Mouse (Mus musculus): ENCODE results near the gene Hes1.
"Not testable (repeated sequence)": the region's sequence is repeated elsewhere in the genome, so short reads cannot be mapped to it uniquely, and the experiment has no call there.

Gene Hes1

DNA sequence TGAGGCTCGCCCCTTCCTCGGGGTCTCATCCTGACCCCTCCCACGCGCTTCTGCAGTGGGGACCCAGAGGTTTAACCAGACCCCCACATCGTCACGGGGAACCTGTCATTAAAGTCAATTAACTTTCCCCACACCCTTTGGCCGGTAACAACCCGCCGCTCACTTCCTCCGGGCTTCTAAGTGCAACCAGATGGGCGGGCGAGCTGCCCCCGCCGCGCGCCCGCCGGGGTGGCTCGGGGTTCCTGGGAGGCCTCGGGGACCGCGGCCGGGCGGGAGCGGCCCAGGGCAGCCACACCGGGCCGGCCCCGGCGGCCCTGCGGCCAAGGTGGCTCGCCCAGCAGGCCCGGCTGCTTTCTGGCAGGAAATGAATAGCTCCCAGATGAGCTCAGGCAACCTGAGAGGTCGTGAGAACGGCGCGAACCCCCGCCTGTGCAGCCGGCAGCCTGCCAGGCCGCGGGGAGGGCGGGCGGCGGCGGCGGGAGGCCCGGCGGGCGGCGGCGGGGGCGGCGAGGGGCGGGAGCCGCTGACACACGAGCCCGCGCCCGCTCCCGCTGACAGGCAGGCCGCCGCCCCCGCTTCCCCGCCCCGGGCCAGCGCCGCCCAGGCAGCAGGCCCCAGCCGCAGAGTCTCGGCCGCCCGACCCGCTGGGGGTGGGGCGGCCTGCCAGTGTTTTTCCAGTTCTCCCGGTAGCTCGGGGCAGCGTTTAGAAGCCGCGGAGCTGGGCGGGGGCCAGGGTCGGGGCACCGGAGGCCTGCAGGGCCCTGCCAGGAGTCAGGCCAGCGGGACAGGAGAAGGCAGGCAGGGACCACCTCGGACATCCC, 6.0 kb downstream of the Hes1 start:
- peak; percentile 59 to 65 for DNase-seq (ENCODE audit: low spot score in 2 of 2)

DNA sequence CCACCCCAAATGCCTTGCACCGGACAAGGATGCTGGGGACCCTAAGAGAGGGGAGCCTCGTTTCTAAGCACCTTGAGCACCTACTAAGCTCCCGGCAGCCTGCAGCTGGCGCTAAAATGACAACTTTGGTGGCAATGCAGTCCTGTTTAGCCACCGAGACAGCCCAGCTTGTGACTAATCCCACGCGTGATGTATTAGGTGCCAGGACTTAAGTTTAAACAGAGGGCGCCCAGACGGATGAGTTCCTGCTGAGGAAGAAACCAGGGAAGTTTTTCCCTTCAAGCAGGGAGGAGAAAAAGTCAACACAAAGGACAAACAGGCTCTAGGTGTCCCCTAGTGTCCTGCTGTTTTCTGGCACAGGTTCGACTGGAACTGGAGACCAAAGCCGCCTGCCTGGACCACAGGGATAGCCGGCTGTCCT, 6.6 kb downstream of the Hes1 start:
- DNase-seq (ENCODE audit: low spot score in 2 of 2): no peak

DNA sequence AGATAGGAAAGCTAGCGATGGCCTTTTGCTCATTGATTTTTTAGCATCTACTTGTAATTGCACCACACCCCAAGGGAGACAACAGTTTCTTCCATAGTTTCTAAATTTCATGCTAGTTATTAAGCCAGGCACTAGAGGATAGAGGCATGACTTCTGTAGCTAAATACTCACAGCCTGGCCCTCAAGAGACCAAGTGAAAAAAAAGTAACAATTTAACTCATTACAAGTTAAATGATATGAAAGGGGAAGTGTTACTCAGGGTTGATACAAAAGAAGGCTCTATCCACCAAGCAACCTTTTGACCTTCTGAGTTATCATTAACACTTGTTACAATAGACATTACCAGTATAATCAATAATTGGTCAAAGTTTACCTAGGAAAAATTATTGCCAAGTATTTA, 9.1 kb downstream of the Hes1 start:
- no peak for DNase-seq (ENCODE audit: low spot score in 2 of 2)

DNA sequence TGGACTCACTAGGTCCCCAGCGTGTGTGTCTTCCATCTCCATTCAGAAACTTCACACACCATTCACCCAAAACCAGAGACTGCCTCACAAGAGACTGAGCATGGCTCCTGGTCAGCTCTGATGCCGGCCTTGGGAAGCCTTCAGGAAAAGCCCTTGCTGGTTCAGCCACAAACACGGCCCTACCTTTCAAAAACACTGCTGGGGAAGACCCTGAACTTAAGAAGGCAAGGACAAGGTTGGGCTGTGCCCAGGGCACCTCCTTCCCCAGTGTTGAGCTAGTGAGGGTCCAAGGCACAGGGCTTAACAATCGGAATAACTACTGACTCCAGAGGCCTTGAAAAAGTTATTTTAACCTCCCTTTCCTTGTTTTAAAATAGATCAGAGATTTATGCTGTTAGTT, 17.3 kb downstream of the Hes1 start:
- no peak for DNase-seq (ENCODE audit: low spot score in 2 of 2)

DNA sequence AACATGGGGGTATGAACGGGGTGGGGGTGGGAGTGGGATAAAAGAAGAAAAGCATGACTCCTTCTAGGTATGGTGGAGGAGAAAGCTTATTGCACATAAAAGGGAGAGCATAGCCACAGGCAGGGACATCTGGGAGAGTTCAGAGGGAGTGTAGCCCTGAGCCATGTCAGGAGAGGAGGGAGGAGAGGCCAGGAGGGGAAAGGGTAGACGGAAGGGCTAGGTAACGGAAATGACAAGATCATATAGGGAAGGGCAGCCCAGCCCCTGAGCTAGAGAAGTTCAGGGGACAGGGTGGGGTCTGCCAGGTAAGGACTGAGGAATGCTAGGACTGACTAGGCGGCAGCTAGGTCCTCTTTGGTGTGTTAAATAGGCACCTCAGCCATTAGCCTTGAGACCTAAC, 17.8 kb downstream of the Hes1 start:
- no peak for DNase-seq (ENCODE audit: low spot score in 2 of 2)

DNA sequence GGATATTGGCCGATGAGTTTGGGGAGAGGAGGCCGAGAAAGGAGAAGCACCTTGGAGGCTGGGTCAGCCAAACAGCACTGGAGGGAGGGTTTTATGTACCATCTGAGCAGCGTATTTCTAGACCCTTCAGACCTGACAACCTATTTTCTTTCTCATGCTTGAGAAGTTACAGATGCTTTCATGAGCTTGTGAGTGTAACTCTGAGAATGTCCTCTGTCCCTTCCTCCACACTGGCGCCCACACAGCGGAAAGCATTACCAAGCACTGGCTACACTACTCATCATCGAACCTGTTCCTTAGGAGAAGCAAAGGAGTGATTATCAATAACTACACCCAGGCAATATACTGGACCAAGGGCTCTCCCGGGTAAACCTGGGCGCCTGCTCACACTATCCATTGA, 18.8 kb downstream of the Hes1 start:
- DNase-seq (ENCODE audit: low spot score in 2 of 2): no peak

DNA sequence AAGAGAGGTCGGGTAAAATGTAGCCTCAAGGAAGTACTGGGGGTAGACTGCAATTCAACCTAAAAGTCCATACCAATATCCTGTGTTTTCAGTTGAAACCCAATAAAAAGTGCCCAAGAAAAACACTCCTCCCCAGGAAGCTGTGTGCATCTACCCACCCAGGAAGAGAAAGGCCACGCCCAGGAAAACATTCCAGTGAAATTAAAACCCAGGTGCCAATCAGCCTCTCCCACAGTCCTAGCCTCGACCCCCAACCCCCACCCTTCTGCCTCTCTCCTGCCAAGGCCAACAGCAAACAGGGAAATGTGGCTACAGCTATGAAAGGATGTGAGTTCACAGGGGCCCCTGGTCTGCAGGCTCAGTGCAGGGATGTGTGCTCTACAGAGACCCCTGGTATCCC, 19.4 kb downstream of the Hes1 start:
- DNase-seq (ENCODE audit: low spot score in 2 of 2): no peak

DNA sequence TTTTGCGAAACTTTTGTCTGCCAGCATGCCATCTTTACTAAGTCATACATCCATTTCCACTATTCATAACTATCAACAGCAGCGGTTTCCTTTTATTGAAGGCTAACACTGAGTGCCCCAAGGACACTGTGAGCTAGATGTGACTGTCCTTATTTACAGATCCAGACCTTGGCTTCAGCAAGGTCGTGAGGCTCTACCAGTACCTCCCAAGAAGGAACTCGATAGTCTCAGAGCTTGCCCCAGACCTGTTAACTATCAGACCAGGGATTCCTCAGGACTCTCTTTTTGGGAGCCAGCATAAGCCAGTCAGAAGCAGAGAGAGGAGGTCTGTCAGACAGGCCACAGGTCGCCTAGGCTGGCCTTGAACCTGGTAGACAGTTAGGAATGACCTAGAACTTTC, 24.5 kb downstream of the Hes1 start:
- DNase-seq (ENCODE audit: low spot score in 2 of 2): no peak

DNA sequence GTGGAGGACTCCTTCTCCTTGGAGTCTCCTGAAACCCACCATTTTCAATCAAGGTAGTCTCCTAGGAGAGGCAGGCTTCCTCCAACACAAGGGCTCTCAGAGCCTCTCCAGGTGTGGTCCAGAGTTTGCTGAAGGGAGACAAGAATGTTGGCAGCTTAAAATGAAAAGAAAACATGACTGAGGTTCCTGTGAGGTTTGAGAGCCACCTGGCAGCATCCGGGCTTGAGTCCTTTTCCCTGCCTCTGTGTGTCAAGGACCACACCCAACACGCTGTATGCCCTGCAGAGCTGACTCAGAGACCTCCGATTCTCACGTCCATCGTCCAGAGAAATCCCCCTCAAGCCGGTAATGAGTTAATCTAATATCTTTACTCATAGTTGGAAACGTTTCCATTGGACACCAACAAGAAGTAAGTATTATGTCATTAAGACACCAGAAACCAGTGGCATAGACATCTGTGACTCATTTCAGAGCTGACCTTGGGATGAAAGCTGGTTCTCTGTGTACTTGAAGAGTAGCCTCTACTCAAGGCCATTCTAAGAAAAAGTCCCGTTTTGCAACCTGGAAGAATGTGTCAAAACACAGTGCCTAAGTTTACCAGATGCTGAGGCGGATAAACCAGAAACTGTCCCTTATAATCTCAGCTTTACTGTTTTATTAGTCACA, 26.1 kb downstream of the Hes1 start:
- DNase-seq (ENCODE audit: low spot score in 2 of 2): no peak

DNA sequence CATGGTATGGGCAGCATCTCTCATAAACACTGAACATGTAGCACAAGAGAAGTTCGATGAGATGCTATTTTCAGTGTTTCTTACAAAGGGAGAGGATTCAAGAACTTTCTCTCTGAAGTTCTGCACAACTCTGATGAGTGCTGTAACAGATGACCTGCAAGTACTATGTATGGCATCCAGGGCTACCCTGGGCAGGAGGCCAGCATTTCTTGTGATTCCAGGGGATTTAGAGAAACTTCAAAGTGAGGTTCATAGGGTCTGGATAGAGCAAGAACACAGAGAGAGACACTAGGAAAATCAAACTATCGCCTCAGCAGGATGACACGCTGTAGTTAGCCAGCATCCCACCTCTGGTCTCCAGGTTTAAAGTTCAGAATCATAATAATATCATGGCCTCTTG, 31.9 kb downstream of the Hes1 start:
- DNase-seq (ENCODE audit: low spot score in 2 of 2): no peak

DNA sequence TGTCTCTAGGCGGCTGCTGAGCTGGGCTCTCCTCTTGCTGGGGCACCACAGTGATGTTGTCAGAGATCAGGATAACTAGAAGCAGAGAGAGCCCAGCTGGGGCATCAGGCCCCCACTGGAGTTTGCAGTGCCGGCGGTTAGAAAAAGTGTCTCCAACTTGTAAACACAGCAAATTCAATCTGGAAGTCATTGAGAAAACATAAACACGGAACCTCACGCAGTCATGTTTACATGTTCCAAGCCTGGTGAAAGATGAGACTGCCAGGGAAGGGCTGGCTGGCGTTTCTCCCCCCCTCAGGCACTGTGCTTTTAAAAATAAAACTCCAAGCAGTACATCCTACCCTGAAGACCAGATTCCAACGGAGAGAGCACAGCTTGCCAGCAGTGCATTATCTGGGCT, 32.3 kb downstream of the Hes1 start:
- no peak for DNase-seq (ENCODE audit: low spot score in 2 of 2)

DNA sequence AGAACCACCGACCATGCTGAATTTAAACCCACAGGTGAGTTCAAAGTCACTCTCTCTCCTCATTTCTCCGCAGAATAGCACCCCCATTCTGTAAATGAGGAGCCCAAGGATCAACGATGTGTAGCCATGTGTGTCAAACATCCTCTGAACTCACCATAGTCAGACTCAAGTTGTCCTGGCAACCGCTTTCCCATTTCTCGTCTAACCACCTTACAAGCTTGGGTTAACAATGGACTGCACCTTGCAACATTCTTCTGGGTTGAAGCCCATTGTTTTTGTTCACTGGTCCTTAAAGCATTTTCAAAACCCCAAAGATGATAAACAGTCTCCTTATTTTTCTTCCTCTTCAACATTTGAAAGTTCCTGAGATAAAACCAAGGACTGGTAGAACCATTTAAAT, 34.9 kb downstream of the Hes1 start:
- no peak for DNase-seq (ENCODE audit: low spot score in 2 of 2)

DNA sequence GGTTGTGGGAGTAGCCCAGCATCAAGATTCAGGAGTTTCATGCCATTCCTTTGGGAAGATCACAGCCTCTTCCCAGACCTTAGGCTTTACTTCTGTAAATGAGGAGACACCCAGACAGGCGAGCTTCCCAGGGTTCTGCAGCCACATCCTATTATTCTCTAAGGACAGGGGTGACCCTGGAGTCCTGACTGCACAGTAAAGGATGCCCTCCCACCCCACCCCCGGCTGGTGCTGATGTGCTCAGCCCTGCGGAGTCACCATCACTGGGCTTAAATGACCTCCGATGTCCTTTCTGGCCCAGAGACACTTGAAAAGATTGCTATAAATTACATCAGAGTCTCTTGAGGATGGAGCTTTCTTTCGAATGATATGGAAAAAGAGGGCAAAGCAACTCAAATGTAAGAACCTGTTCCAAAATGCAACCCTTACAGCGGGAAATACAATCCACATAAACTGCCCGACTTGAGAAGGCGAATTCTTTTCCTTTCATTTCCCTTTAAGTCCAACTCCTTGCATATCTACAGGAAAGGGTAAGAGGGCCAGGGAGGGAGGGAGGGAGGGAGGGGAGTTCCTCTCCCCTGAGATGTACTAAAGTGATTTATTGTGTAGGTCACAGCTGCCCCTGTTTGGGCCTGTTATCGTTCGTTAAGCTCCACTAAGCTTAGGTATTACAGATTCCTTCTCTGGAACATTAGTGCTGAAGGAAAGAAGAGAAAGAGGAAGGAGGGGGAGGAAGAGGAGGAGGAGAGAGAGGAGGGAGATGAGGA, 38.1 kb downstream of the Hes1 start:
- DNase-seq (ENCODE audit: low spot score in 2 of 2): no peak

DNA sequence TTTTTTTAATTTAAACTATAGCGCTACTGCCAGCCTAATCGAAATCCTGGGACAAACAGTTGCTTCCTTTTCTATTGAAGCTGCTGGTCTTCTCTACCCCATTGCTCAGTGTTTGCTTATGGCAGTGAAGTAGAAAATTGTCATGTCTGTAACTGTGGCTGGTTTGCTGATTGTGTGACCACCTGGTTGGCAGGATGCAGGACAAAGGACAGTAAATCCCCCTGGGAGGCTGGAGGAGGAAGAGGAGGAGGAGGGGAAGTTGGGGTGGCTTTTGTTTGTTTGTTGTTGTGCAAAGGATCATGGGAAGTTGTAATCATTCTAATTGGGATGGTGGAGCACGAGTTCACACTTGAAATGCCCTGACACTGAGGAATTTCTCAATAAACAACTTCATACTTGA, 38.8 kb downstream of the Hes1 start:
- no peak for DNase-seq (ENCODE audit: low spot score in 2 of 2)

DNA sequence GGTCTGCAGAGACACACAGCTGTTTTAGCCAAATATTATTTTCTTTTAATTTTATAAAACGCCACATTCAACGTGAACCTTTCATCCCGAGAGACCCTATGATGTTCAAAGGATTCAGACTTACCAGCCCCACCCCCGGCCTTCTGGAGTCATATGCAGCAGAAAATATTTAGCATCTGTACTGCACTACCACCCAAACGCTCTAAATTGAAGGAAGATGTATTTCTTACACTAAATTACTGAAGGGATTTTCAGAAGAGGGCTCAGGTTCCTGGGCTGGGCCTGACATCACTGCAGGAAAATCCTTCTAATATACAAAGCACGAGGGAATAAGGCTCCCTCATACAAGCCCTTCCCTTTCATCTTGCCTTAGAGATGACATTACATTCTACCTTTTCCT, 39.3 kb downstream of the Hes1 start:
- DNase-seq (ENCODE audit: low spot score in 2 of 2): no peak

DNA sequence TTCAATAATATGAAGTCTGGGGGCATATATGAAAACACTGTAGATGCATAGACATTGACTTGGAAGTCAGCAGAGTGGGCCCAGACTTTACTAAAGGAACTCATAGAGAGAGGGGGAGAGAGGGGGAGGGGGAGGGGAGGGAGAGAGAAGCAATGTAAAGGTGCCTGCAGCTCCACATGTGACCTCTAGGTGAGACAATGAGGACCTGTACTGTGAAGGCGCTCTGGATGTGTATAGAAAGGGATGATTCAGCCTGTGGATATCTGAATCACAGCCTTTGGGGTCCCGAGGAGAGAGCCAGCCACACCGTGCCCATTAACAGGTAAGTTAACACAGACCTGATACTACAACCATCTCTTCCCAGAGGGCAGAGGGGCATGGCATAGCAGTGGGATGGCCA, 40.2 kb downstream of the Hes1 start:
- DNase-seq (ENCODE audit: low spot score in 2 of 2): no peak

DNA sequence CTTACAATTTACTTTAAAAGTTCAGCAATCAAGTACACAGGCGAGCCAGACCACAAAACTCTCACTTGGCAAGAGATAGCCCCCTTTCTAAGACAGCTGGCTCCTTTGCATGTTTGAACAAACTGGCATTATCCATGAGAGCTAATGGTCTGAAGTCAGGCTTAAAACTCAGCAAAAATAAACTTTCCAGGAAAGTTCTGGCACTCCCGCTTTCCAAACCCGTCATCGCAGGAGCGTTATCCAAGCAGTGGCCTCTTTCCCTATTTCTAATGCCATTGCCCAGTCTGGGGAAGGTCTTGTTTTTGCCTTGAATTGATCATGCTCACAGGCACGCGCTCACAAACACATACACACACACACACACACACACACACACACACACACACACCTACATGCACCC, 41.3 kb downstream of the Hes1 start:
- no peak for DNase-seq (ENCODE audit: low spot score in 2 of 2)

DNA sequence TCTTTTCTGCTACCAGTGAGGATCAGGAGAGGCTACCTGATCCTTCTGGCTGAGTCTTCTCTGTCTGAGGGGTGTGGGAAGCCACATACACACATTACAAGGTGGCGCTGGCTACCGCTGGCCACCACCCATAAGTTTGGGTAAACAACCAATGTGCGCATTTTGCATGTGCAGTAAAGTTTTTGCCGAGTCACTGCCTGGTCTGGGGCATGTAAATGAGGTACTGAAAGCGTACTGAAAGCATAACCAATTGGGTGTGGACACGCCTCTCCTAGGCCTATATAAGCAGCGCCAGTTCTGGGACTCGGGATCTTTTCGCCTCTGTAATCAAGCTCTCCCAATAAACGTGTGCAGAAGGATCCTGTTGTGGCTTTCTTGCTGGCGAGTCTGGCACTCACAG, 44.0 kb downstream of the Hes1 start:
- DNase-seq (ENCODE audit: low spot score in 2 of 2): not testable (repeated sequence)

DNA sequence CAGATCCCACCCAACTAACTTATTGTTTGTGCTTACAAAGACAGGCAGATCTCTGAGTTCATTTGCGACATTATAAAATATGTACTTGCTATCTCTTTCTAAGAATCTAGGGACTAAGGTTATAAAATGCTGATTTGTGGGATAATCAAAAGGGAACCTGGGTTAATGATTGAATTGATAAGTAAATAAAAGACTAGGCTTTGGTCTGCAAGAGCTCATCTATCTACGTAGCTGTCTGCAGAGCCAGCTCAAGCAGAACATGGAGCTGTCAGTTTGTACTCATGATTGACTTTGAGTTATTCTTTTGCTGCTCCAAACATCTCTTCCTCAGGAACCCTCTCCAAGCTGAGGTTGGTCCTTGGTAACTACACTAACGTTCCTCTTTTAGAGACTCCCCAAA, 46.3 kb downstream of the Hes1 start:
- DNase-seq (ENCODE audit: low spot score in 2 of 2): no peak

DNA sequence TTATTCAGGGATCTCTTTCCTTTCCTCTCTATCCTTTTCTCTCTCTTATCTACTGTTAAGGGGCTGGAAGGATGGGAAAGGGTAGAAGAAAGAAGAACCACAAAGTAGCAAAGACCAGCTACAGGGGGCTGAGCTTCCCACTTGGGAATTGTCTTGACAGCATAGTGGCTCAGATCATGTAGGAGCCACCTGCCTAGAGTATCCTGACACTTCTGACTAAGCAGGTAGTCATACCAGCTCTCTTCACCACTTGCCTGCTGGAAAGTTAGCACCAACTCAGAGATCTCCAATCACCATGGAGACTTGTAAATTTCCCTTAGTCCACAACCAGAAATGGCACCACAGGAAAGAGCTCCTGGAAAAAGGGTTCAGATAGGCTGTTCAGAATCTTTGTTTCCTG, 46.9 kb downstream of the Hes1 start:
- DNase-seq (ENCODE audit: low spot score in 2 of 2): no peak

DNA sequence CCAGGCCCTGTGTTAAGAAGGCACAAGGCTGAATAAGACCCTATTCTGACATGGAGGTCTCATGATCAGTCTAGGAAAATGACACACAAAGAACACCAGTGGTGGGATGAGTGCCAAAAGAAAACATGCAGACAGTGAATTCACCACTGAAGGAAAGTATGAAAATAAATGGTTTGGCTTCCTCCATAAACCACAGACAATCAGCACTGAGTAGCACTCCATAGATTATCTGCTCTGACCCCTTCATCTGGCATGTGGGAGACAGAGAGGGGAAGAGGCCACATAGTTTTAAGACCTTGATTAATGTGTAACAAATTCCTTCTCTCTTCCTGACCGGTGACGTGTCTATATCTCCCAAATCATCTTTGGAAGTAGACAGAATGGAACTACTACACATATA, 47.4 kb downstream of the Hes1 start:
- no peak for DNase-seq (ENCODE audit: low spot score in 2 of 2)

DNA sequence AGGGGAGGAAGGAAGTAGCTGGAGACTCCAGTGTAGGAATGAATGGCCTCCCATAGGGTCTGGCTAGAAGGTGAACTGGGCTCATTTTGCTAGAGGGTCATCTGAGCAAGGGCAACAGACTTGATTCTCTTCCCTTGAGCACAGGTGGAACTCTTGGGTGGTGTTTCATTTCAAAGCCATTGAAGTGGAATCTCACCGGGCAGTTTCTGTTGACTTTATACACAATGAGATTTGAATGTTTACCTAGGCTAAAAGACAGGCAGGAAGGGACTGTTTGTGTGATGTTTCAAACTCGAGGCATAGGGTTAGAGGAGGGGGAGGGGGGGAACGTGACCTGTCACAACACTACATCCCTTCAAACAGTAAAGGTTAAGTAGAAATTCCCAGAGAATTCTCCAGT, 49.0 kb downstream of the Hes1 start:
- DNase-seq (ENCODE audit: low spot score in 2 of 2): no peak

DNA sequence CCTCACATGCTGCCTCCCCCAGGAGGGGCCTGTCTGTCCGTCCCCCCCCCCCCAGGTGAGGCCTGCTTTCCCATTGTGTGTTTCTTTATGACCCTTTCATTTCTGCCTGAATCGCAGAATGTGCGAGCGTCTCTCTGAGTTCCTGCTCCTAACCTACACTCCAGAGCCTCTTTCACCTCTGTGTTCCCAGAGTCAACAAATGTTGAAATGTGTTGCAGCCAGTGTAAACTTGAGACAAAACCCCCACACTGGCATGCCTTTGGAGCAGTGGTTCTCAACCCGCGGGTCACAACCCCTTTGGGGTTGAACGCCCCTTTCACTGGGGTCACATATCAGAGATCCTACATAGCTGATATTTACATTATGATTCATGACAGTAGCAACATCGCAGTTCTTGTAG, 49.6 kb downstream of the Hes1 start:
- no peak for DNase-seq (ENCODE audit: low spot score in 2 of 2)

All from right cerebral cortex, postnatal 36 days (tissue).